Mouse (Mus musculus) limb, embryonic 11.5 days (tissue): Measurements from ENCODE around the gene Emc4. TPM values are rescaled to one million over a fixed set of nuclear protein-coding genes. Genes with fewer than 3 reads are reported as not detected.

Source experiments
- ATAC-seq: fragments of 200-750 bp; cut with Nextera tagmentation; 2 replicates; pipeline ENCODE4 v1.8.0; 2017; ENCODE audit warnings: low read depth; ENCODE audit not compliant: insufficient number of reproducible peaks, low FRiP score, low TSS enrichment
- DNase-seq: peaks from one replicate; pipeline ENCODE4 v3.0.0-alpha.2; 2015; ENCODE audit warnings: low spot score
- H3K27ac ChIP-seq: fragments of 300-500 bp; sonication (generic); replicated peaks from 2 replicates; pipeline ENCODE4 v1.5.1; 2014; ENCODE audit warnings: low read depth, mild to moderate bottlenecking, low read length
- H3K27me3 ChIP-seq: fragments of 300-500 bp; sonication (generic); 2 replicates; pipeline ENCODE4 v1.6.1; 2014; ENCODE audit warnings: mild to moderate bottlenecking, low read length, mixed read lengths; ENCODE audit not compliant: control insufficient read depth, insufficient read depth
- H3K36me3 ChIP-seq: fragments of 300-500 bp; sonication (generic); 2 replicates; pipeline ENCODE4 v1.6.1; 2014; ENCODE audit warnings: mild to moderate bottlenecking, low read length, moderate library complexity, mixed read lengths; ENCODE audit not compliant: control insufficient read depth, insufficient read depth
- H3K4me1 ChIP-seq: fragments of 300-500 bp; sonication (generic); 2 replicates; pipeline ENCODE4 v1.6.1; 2014; ENCODE audit warnings: low read length, mixed read lengths; ENCODE audit not compliant: control insufficient read depth, insufficient read depth
- H3K4me2 ChIP-seq: fragments of 300-500 bp; sonication (generic); 2 replicates; pipeline ENCODE4 v1.6.1; 2014; ENCODE audit warnings: low read depth, mild to moderate bottlenecking, moderate library complexity; ENCODE audit not compliant: severe bottlenecking
- H3K4me3 ChIP-seq: fragments of 300-500 bp; sonication (generic); 2 replicates; pipeline ENCODE4 v1.5.1; 2014; ENCODE audit warnings: low read depth, low read length
- H3K9ac ChIP-seq: fragments of 300-500 bp; sonication (generic); 2 replicates; pipeline ENCODE4 v1.6.1; 2014; ENCODE audit warnings: mild to moderate bottlenecking, low read length
- H3K9me3 ChIP-seq: fragments of 300-500 bp; sonication (generic); 2 replicates; pipeline ENCODE4 v1.6.1; 2016; ENCODE audit warnings: low read length; ENCODE audit not compliant: control insufficient read depth
- WGBS: fragments of 180-500 bp; shearing (Covaris S2); extraction: QIAGEN DNeasy Blood & Tissue Kit; methylation state at CpG from one replicate; pipeline ENCODE4 v1.1.7; 2014; 5-methylcytosine and 5-hydroxymethylcytosine counted together
- polyA plus RNA-seq: library from polyadenylated mRNA; unstranded; fragments of >200 nt; fragmentation: Nextera tagmentation; extraction: Ambion mirVana; gene quantifications from 2 replicates; pipeline ENCODE4 v1.2.1, GENCODE M21; 2014

Gene Emc4
- polyA plus RNA-seq, 1 experiment from 2014 or later: 106 TPM

DNA sequence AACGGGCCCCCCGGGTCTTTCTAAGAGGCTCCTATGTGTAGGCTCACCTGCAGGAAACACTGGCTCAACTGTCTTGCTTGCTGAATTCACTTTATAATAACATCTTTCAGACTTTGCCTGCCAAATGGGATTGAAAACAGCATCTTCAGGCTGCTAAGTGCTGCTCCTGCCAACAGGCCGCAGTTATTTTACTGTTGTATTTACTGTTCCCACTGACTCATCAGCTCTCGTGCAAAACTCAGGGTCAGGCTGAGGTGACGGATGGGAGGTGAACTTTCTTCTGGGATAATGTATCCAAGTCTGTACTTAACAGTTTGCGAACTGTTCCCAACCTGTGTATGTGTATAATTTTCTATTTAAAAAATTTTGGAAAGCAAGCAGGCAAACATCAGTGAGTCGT is 48.9 kb downstream of the Emc4 start:
- Histone ChIP-seq H3K27me3 (no peaks in the 10 kb centered on the region), H3K9me3 (no peaks in the 10 kb centered on the region), H3K9ac (no peak overlapping the region), H3K4me1 (no peaks in the 10 kb centered on the region), H3K4me3 (no peak overlapping the region), H3K4me2 (no peak overlapping the region), H3K36me3 (no peaks in the 10 kb centered on the region), H3K27ac (no peak overlapping the region)
- no peak for DNase-seq
- 84% methylated on average over 7 of the region's 7 CpGs for WGBS
- ATAC-seq: no peak

DNA sequence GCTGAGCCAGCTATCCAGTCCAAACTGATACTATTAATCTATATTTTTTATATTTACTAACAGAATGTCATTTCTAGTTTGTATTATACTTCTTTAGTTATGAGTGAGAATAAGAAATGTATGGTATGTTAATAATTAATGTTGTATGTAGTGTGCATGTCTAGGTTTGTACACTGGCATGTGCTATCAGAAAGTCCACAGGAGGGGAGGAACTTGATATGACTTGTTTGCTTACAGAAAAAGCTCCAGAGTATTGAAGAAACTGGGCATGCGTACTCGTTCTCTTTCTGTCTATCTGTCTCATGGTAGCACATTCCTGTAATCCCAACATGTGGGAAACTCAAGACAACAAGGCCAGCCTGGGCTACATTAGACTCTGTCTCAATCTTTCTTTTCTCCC is 49.6 kb downstream of the Emc4 start:
- ATAC-seq: no peak

DNA sequence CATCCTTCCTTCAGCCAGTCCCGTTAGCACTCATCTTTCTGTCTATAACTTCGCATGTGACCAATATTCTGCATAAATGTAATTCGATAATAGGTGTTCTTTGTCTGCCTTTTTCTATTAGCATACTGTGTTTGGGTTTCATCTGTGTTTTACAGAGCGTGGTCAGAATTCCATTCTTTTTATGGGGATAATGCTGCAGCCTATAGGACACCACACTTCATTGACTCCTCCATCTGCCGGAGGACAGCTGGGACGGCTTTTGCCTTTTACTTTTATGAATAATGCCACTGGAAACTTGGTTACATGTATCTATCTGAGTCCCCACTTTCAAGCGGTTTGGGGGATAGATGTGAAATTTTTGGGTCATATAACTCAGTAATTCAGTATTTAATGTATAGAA is 52.2 kb downstream of the Emc4 start:
- no peak overlapping the region for H3K4me3 ChIP-seq
- H3K27me3 ChIP-seq: no peaks in the 10 kb centered on the region
- WGBS: 90% methylated on average over 7 of the region's 7 CpGs
- H3K4me1 ChIP-seq: no peaks in the 10 kb centered on the region
- H3K27ac ChIP-seq: no peak overlapping the region
- no peak overlapping the region for H3K4me2 ChIP-seq
- ATAC-seq (no peak), DNase-seq (no peak)
- H3K9me3 ChIP-seq: no peaks in the 10 kb centered on the region
- H3K9ac ChIP-seq: no peak overlapping the region
- no peaks in the 10 kb centered on the region for H3K36me3 ChIP-seq

More for the DNA sequence above, 49.6 kb downstream of the Emc4 start:
- Histone ChIP-seq H3K4me3 (no peak overlapping the region), H3K36me3 (no peaks in the 10 kb centered on the region), H3K9ac (no peak overlapping the region), H3K4me1 (no peaks in the 10 kb centered on the region), H3K4me2 (no peak overlapping the region), H3K27me3 (no peaks in the 10 kb centered on the region), H3K27ac (no peak overlapping the region), H3K9me3 (no peaks in the 10 kb centered on the region)
- 87% methylated on average over 2 of the region's 2 CpGs for WGBS
- no peak for DNase-seq

Other genes with a start within 250 kb of the Emc4 start
- not detected in 2 replicates for gene Olfr1316, start 233.1 kb downstream of the Emc4 start, polyA plus RNA-seq
- not detected in 2 replicates for gene Olfr1317, start 227.7 kb downstream of the Emc4 start, polyA plus RNA-seq
- gene Olfr1318, start 213.8 kb downstream of the Emc4 start, polyA plus RNA-seq: not detected in 2 replicates
- gene Lpcat4, start 128.6 kb downstream of the Emc4 start, polyA plus RNA-seq: 14.2 TPM in 2 replicates
- gene Nutm1, start 108.7 kb downstream of the Emc4 start, polyA plus RNA-seq: not detected in 2 replicates
- gene Nop10, start 106.1 kb downstream of the Emc4 start, polyA plus RNA-seq: 180 and 182 TPM in 2 replicates
- 9.7 TPM in 2 replicates for gene Slc12a6, start 102.2 kb downstream of the Emc4 start, polyA plus RNA-seq
- gene Gm21985, start 101.7 kb downstream of the Emc4 start, polyA plus RNA-seq: 0.08 TPM in 1 of 2 replicates, not detected in the other
- 50.3 and 50.7 TPM in 2 replicates for gene Katnbl1, start 11.2 kb upstream of the Emc4 start, polyA plus RNA-seq
- 9.4 and 10.2 TPM in 2 replicates for gene Emc7, start 87.0 kb upstream of the Emc4 start, polyA plus RNA-seq
- gene Chrm5, start 112.7 kb upstream of the Emc4 start, polyA plus RNA-seq: 0.12 TPM in 1 of 2 replicates, not detected in the other
- gene Aven, start 124.9 kb upstream of the Emc4 start, polyA plus RNA-seq: 8.7 and 8.8 TPM in 2 replicates